Comparison of ENCODE assay signal across 9 mouse cellular contexts in the genomic region with DNA sequence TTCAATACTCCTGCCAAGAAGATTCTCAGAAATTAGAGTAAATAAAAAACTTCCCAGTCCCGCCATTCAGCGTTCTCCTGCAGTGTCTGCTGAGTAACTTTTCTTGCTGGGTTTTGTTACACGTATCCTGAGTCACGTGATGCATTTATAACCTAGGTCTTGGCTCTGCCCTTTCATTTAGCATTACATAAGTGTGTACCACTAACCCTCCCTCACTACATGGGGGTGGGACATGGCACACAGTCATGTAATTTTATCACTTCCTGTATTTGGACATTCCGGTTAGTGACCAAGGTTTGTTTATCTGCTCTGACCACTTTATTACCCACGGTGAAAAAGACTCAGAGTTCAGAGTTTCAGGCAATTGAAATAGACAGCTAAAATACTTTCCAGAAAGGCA.
DNase-seq lines count a peak whose midpoint lies in the region; ATAC-seq and TF ChIP-seq lines count a peak whose summit lies in the region.
"Had no signal": no experiment of that assay in that cellular context is flagged by ENCODE, and none has a peak within 500 bp of the region (broad histone marks: within the 10 kb centered on the region; RNA-seq: fewer than 3 reads in every experiment).

No protein-coding gene starts in this region.

- ATAC-seq in embryonic facial prominence, embryonic 11.5 days (replicated peaks; ENCODE audit: insufficient number of reproducible peaks, low FRiP score, low TSS enrichment, low read depth) = no peak

- H3K9ac ChIP-seq in embryonic facial prominence, embryonic 11.5 days (replicated peaks; ENCODE audit: low read length) = no peak overlapping the region

- H3K4me3 ChIP-seq in embryonic facial prominence, embryonic 11.5 days (ENCODE audit: low read depth, low read length) = no peak overlapping the region
- no peak overlapping the region for H3K4me3 ChIP-seq in embryonic facial prominence, embryonic 10.5 days
- H3K4me3 ChIP-seq in gastrocnemius, adult 2 months = peak overlapping the region; percentile 55
- no peak overlapping the region for H3K4me3 ChIP-seq in kidney, adult 2 months (ENCODE audit: insufficient read depth, low read depth, low read length)

- H3K36me3 ChIP-seq in embryonic facial prominence, embryonic 11.5 days (replicated peaks; ENCODE audit: control insufficient read depth, insufficient read depth, low read depth, low read length) = no peaks in the 10 kb centered on the region
- peaks cover 39% of the 10 kb centered on the region for H3K36me3 ChIP-seq in embryonic facial prominence, embryonic 10.5 days (replicated peaks)
- H3K36me3 ChIP-seq in kidney, adult 2 months (ENCODE audit: control insufficient read depth, insufficient read depth, low read length) = no peaks in the 10 kb centered on the region

- no peak overlapping the region for H3K4me2 ChIP-seq in embryonic facial prominence, embryonic 11.5 days (ENCODE audit: low read depth, low read length)

- H3K27me3 ChIP-seq in embryonic facial prominence, embryonic 11.5 days (ENCODE audit: control insufficient read depth, insufficient read depth, low read length) = no peaks in the 10 kb centered on the region
- H3K27me3 ChIP-seq in embryonic facial prominence, embryonic 10.5 days (replicated peaks; ENCODE audit: low read depth, poor library complexity, severe bottlenecking) = no peaks in the 10 kb centered on the region
- no peaks in the 10 kb centered on the region for H3K27me3 ChIP-seq in kidney, adult 2 months (replicated peaks; ENCODE audit: control insufficient read depth, insufficient read depth, low read length)

- no peaks in the 10 kb centered on the region; the same call in 1 of the 2 replicates for H3K4me1 ChIP-seq in embryonic facial prominence, embryonic 11.5 days (ENCODE audit: control insufficient read depth, insufficient read depth, low read length)
- peaks cover 11% of the 10 kb centered on the region; the same call in 1 of the 2 replicates for H3K4me1 ChIP-seq in embryonic facial prominence, embryonic 10.5 days
- H3K4me1 ChIP-seq in kidney, adult 2 months (ENCODE audit: control insufficient read depth, insufficient read depth, low read length) = no peaks in the 10 kb centered on the region; the same call in 1 of the 2 replicates

- no peak overlapping the region for H3K27ac ChIP-seq in embryonic facial prominence, embryonic 11.5 days (replicated peaks; ENCODE audit: low read depth, low read length)
- H3K27ac ChIP-seq in embryonic facial prominence, embryonic 10.5 days (replicated peaks) = no peak overlapping the region
- H3K27ac ChIP-seq in gastrocnemius, adult 2 months = peak overlapping the region; percentile 76
- peak overlapping the region; percentile 79; the same call in 1 of the 2 replicates for H3K27ac ChIP-seq in kidney, adult 2 months (ENCODE audit: insufficient read depth, low read depth, low read length)

- TF ChIP-seq CTCF in gastrocnemius, adult 2 months (IDR thresholded peaks at IDR 0.05) = no peak
- no peak for TF ChIP-seq CTCF in kidney, adult 2 months (conservative IDR thresholded peaks at IDR 0.05; ENCODE audit: insufficient read depth, insufficient read length, low read depth, low read length)

- TF ChIP-seq POLR2A in kidney, adult 2 months (IDR thresholded peaks at IDR 0.05; ENCODE audit: low read depth, low read length) = no peak

- H3K9me3 ChIP-seq in embryonic facial prominence, embryonic 11.5 days (replicated peaks; ENCODE audit: control insufficient read depth, low read length) = no peaks in the 10 kb centered on the region
- H3K9me3 ChIP-seq in embryonic facial prominence, embryonic 10.5 days = no peaks in the 10 kb centered on the region

- intact Hi-C loops in gastrocnemius, adult 2 months (cut with DNase I) = no loop called here

- WGBS in embryonic facial prominence, embryonic 11.5 days = 48% methylated on average over 6 of the region's 6 CpGs
- 70% methylated on average over 6 of the region's 6 CpGs for WGBS in embryonic facial prominence, embryonic 10.5 days
- 22% methylated on average over 6 of the region's 6 CpGs for WGBS in kidney, adult 2 months

- DNase-seq in embryonic facial prominence, embryonic 11.5 days (ENCODE audit: low spot score) = peak; percentile 35
- DNase-seq in embryonic facial prominence, embryonic 10.5 days (ENCODE audit: low spot score) = no peak
- peak; percentile 71 for DNase-seq in gastrocnemius, adult 2 months
- DNase-seq in kidney, adult 2 months = peak; percentile 85
- peak; percentile 78 for DNase-seq in lung, postnatal 25 days (ENCODE audit: low spot score)
- DNase-seq in embryo, embryonic 10 days (ENCODE audit: low spot score) = no peak
- DNase-seq in right cerebral cortex, postnatal 14 days = no peak
- DNase-seq in embryo, embryonic 9.5 days (ENCODE audit: extremely low spot score) = no peak
- DNase-seq: layer of hippocampus, adult 9-11 months had no signal

Comparison
In these comparisons a context has a peak if more than half of its experiments do, and no peak if none do; other contexts are left out.
1. DNase-seq: peak in embryonic facial prominence, embryonic 11.5 days (single experiment), gastrocnemius, adult 2 months (single experiment), kidney, adult 2 months (single experiment) and lung, postnatal 25 days (single experiment); none in embryonic facial prominence, embryonic 10.5 days (single experiment), embryo, embryonic 10 days (single experiment), right cerebral cortex, postnatal 14 days (single experiment) and embryo, embryonic 9.5 days (single experiment).
2. H3K27ac ChIP-seq: peak in gastrocnemius, adult 2 months (single experiment) and kidney, adult 2 months (single experiment); none in embryonic facial prominence, embryonic 11.5 days (single experiment) and embryonic facial prominence, embryonic 10.5 days (single experiment).